Mouse (Mus musculus) hindbrain, embryonic 14.5 days (tissue): ENCODE data around the gene Ffar4. TPM values are rescaled to one million over a fixed set of nuclear protein-coding genes. Genes with fewer than 3 reads are reported as not detected.

ENCODE experiments used
- ATAC-seq: fragments of 200-750 bp; cut with Nextera tagmentation; 2 replicates; pipeline ENCODE4 v1.8.0; 2017; ENCODE audit warnings: moderate number of reproducible peaks, mild to moderate bottlenecking, moderate TSS enrichment, moderate library complexity; ENCODE audit not compliant: low FRiP score
- DNase-seq: peaks from one replicate; pipeline ENCODE4 v3.0.0-alpha.2; 2015; ENCODE audit warnings: low spot score
- H3K27ac ChIP-seq: fragments of 300-500 bp; sonication (generic); 2 replicates; pipeline ENCODE4 v1.5.1; 2014; ENCODE audit warnings: mild to moderate bottlenecking, moderate library complexity
- H3K27me3 ChIP-seq: fragments of 300-500 bp; sonication (generic); 2 replicates; pipeline ENCODE4 v1.6.1; 2014; ENCODE audit warnings: mild to moderate bottlenecking, low read length, mixed read lengths; ENCODE audit not compliant: control insufficient read depth, insufficient read depth
- H3K36me3 ChIP-seq: fragments of 300-500 bp; sonication (generic); replicated peaks from 2 replicates; pipeline ENCODE4 v1.6.1; 2014; ENCODE audit not compliant: control insufficient read depth, insufficient read depth
- H3K4me1 ChIP-seq: fragments of 300-500 bp; sonication (generic); replicated peaks from 2 replicates; pipeline ENCODE4 v1.6.1; 2014; ENCODE audit warnings: antibody characterized with exemption, low read length, mixed read lengths; ENCODE audit not compliant: control insufficient read depth, insufficient read depth
- H3K4me2 ChIP-seq: fragments of 300-500 bp; sonication (generic); replicated peaks from 2 replicates; pipeline ENCODE4 v1.6.1; 2014; ENCODE audit warnings: mild to moderate bottlenecking, moderate library complexity
- H3K4me3 ChIP-seq: fragments of 300-500 bp; sonication (generic); replicated peaks from 2 replicates; pipeline ENCODE4 v1.5.1; 2014; ENCODE audit warnings: mild to moderate bottlenecking, low read length
- H3K9ac ChIP-seq: fragments of 300-500 bp; sonication (generic); 2 replicates; pipeline ENCODE4 v1.6.1; 2014
- H3K9me3 ChIP-seq: fragments of 300-500 bp; sonication (generic); 2 replicates; pipeline ENCODE4 v1.6.1; 2016; ENCODE audit warnings: low read length; ENCODE audit not compliant: control insufficient read depth
- WGBS: fragments of 180-500 bp; shearing (Covaris S2); extraction: QIAGEN DNeasy Blood & Tissue Kit; methylation state at CpG from one replicate; pipeline ENCODE4 v1.1.7; 2014; 5-methylcytosine and 5-hydroxymethylcytosine counted together
- polyA plus RNA-seq: library from polyadenylated mRNA; unstranded; fragments of >200 nt; fragmentation: Nextera tagmentation; extraction: Ambion mirVana; gene quantifications from 2 replicates; pipeline ENCODE4 v1.2.1, GENCODE M21; 2014

Gene Ffar4
- 0.20 TPM in 1 of 2 replicates, not detected in the other for polyA plus RNA-seq

DNA sequence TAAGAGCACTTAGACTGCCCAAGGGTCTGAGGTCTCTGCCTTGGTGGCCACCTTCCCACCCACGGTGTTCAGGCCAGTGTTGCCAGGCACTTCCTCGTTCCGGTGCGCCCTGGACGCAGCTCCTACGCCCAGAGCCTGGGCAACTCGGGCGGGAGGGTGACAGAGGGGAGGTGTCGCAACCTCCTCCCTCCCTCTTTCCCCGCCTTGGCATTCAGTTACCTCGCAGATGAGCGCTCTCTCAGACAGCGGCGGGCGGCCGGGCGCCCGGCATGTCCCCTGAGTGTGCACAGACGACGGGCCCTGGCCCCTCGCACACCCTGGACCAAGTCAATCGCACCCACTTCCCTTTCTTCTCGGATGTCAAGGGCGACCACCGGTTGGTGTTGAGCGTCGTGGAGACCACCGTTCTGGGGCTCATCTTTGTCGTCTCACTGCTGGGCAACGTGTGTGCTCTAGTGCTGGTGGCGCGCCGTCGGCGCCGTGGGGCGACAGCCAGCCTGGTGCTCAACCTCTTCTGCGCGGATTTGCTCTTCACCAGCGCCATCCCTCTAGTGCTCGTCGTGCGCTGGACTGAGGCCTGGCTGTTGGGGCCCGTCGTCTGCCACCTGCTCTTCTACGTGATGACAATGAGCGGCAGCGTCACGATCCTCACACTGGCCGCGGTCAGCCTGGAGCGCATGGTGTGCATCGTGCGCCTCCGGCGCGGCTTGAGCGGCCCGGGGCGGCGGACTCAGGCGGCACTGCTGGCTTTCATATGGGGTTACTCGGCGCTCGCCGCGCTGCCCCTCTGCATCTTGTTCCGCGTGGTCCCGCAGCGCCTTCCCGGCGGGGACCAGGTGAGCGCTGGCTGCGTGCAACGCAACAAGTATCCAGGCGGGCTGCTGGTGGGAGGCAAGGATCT, at the start of gene Ffar4:
Ffar4 (plus strand) TSS at position 214 of the 901 bp plus-strand sequence.
- H3K9ac ChIP-seq: peak within 1 kb of the TSS; percentile 40; the same call in 1 of the 2 replicates
- no peaks in the 10 kb centered on the region; the same call in 1 of the 2 replicates for H3K4me1 ChIP-seq
- peak within 1 kb of the TSS; percentile 67 for H3K4me2 ChIP-seq
- no peak for DNase-seq
- H3K27ac ChIP-seq: no peak within 1 kb of the TSS
- no peaks in the 10 kb centered on the region for H3K9me3 ChIP-seq
- peak within 1 kb of the TSS; percentile 34 for H3K4me3 ChIP-seq
- under 1% methylated on average over 77 of the region's 77 CpGs for WGBS
- H3K36me3 ChIP-seq: no peaks in the 10 kb centered on the region
- peaks cover 40% of the 10 kb centered on the region for H3K27me3 ChIP-seq
- ATAC-seq: peak; percentile 55; the same call in 1 of the 2 replicates

DNA sequence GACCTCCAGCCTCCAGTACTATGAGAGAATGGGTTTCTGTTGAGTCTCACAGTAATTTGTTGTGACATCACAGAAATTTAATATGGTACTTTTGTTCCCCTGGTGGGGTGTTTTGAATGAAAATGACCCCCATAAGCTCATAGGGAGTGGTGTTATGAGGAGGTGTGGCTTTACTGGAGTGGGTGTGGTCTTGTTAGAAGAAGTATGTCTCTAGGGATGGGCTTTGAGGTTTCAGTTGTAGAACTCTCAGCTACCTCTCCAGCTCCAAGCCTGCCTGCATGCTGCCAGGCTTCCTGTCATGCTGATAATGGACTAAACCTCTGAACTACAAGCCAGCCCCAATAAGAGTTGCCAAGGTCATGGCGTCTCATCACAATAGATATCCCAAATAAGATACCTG, 47.2 kb upstream of the Ffar4 start:
- Histone ChIP-seq H3K4me2 (no peak overlapping the region), H3K27ac (no peak overlapping the region), H3K36me3 (no peaks in the 10 kb centered on the region), H3K27me3 (no peaks in the 10 kb centered on the region), H3K9me3 (no peaks in the 10 kb centered on the region), H3K4me3 (no peak overlapping the region), H3K9ac (no peak overlapping the region), H3K4me1 (no peaks in the 10 kb centered on the region)
- WGBS: 100% methylated on average over 1 of the region's 1 CpGs
- DNase-seq: no peak
- ATAC-seq: no peak

- Histone ChIP-seq H3K27me3 (no peaks in the 10 kb centered on the region), H3K36me3 (no peaks in the 10 kb centered on the region), H3K4me1 (0 out of 2 replicates have a peak, but pooled peaks cover 2% of the 10 kb centered on the region), H3K4me2 (peak overlapping the region; percentile 94), H3K27ac (no peak overlapping the region), H3K4me3 (peak overlapping the region; percentile 73), H3K9me3 (no peaks in the 10 kb centered on the region), H3K9ac (peak overlapping the region; percentile 59; the same call in 1 of the 2 replicates)
- DNase-seq: peak; percentile 57
- no peak for ATAC-seq
- WGBS: 35% methylated on average over 8 of the region's 8 CpGs
These were observed 43.4 kb upstream of the Ffar4 start for GRCm38 (mm10) chr19:38053227-38054041.

GRCm38 (mm10) chr19:38054149-38054719, 42.6 kb upstream of the Ffar4 start:
- H3K4me2 ChIP-seq: peak overlapping the region; percentile 94
- no peaks in the 10 kb centered on the region for H3K36me3 ChIP-seq
- ATAC-seq: peak; percentile 92
- no peaks in the 10 kb centered on the region for H3K9me3 ChIP-seq
- peak; percentile 41 for DNase-seq
- WGBS: under 1% methylated on average over 23 of the region's 23 CpGs
- H3K4me1 ChIP-seq: 0 out of 2 replicates have a peak, but pooled peaks cover 2% of the 10 kb centered on the region
- peak overlapping the region; percentile 73 for H3K4me3 ChIP-seq
- H3K27ac ChIP-seq: 0 out of 2 replicates have a peak overlapping the region, but pooled peaks have one; percentile 18
- H3K9ac ChIP-seq: peak overlapping the region; percentile 59
- no peaks in the 10 kb centered on the region for H3K27me3 ChIP-seq

DNA sequence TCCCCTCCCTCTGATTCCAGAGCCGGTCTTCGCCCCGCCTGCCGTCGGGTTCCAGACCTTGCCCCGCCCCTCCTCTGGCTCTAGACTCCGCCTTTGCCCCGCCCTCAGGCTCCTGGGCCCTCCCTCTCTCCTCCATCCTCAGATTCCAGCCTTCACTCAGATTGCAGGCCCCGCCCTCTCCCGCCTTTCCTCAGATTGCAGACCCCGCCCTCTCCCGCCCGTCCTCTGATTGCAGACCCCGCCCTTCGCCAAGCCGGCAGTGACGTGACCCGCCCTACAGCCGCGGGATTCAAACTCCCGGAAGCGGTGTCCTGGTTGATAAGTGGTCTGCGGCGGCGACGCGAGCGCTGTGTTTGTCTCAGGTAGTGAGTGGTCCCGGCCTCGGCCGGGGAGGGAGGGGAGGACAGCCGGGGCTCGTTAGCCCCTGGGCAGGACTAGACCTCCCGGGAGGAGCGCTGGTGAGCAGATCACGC, 42.1 kb upstream of the Ffar4 start, which contains the start of gene Cep55:
Cep55 (plus strand) TSS at position 292 of the 473 bp plus-strand sequence.
- under 1% methylated on average over 35 of the region's 36 CpGs for WGBS
- H3K9me3 ChIP-seq: no peaks in the 10 kb centered on the region
- peak; percentile 98 for ATAC-seq
- H3K4me3 ChIP-seq: peak within 1 kb of the TSS; percentile 73
- H3K27me3 ChIP-seq: no peaks in the 10 kb centered on the region
- peak within 1 kb of the TSS; percentile 59 for H3K9ac ChIP-seq
- H3K4me2 ChIP-seq: peak within 1 kb of the TSS; percentile 94
- 0 out of 2 replicates have a peak within 1 kb of the TSS, but pooled peaks have one; percentile 18 for H3K27ac ChIP-seq
- H3K4me1 ChIP-seq: 0 out of 2 replicates have a peak, but pooled peaks cover 2% of the 10 kb centered on the region
- no peaks in the 10 kb centered on the region for H3K36me3 ChIP-seq
- peak; percentile 96 for DNase-seq

DNA sequence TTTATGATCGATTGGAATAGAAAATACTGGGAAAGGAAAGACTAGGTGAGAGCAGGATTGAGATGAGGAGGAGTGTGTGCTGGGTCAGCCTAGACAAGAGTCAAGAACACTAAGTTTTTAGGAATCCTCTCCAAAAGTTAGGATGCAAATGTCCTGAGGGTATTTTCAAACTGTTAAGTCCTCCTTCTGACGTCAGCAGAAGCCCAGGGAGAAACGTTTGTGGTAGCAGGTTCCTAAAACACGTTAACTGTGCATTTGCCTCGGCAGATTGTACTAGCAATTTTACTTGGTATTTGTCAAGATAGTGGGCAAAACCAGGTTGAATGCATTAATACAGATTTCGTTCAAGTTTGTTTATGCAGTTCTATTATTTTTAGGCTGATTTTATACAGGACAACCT, 41.1 kb upstream of the Ffar4 start:
- Histone ChIP-seq H3K27me3 (no peaks in the 10 kb centered on the region), H3K27ac (no peak overlapping the region), H3K4me3 (peak overlapping the region; percentile 73), H3K4me1 (0 out of 2 replicates have a peak, but pooled peaks cover 2% of the 10 kb centered on the region), H3K9me3 (no peaks in the 10 kb centered on the region), H3K9ac (no peak overlapping the region), H3K4me2 (peak overlapping the region; percentile 94), H3K36me3 (peaks cover 6% of the 10 kb centered on the region; the same call in 1 of the 2 replicates)
- ATAC-seq: no peak
- WGBS: 20% methylated on average over 6 of the region's 6 CpGs
- DNase-seq: no peak

DNA sequence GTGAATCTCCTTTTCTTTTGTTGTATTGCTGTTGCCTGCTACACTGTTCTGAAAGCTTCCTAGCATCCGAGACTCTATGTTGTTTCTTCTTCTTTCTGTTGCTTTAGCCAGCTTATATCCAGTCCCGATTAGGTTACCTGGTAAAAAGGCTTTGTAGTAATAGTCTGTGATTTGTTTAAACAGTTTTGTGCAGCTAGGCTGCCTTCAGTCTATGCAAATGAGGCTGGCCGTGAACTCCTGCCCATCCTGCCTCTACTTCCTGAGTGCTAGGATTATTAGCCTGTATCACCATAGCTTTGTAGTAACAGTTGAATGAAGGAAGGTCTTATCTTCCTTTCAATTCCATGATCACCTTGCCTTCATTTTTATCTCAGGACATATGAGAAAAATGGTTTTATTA, 40.6 kb upstream of the Ffar4 start:
- no peaks in the 10 kb centered on the region for H3K9me3 ChIP-seq
- peaks cover 6% of the 10 kb centered on the region; the same call in 1 of the 2 replicates for H3K36me3 ChIP-seq
- no peak overlapping the region for H3K4me3 ChIP-seq
- H3K4me2 ChIP-seq: peak overlapping the region; percentile 94; the same call in 1 of the 2 replicates
- ATAC-seq (no peak), DNase-seq (no peak)
- H3K27me3 ChIP-seq: no peaks in the 10 kb centered on the region
- 0 out of 2 replicates have a peak, but pooled peaks cover 2% of the 10 kb centered on the region for H3K4me1 ChIP-seq
- H3K9ac ChIP-seq: no peak overlapping the region
- H3K27ac ChIP-seq: no peak overlapping the region
- 57% methylated on average over 3 of the region's 3 CpGs for WGBS

- Histone ChIP-seq H3K27me3 (no peaks in the 10 kb centered on the region), H3K4me2 (no peak overlapping the region), H3K27ac (no peak overlapping the region), H3K9me3 (no peaks in the 10 kb centered on the region), H3K9ac (no peak overlapping the region), H3K4me1 (0 out of 2 replicates have a peak, but pooled peaks cover 2% of the 10 kb centered on the region), H3K4me3 (no peak overlapping the region), H3K36me3 (peaks cover 6% of the 10 kb centered on the region; the same call in 1 of the 2 replicates)
- ATAC-seq (no peak), DNase-seq (no peak)
- WGBS: 89% methylated on average over 8 of the region's 8 CpGs
These were observed 39.9 kb upstream of the Ffar4 start for GRCm38 (mm10) chr19:38056931-38057330.
